Mouse (Mus musculus) thymus, postnatal 36 days (tissue): Measurements from ENCODE around the gene 4930595D18Rik.

Source experiments
- DNase-seq, 2 experiments: peaks; one replicate each; pipeline ENCODE4 v3.0.0; 2022; ENCODE audit warnings: mixed read lengths in 2 of 2

The 4930595D18Rik gene

DNA sequence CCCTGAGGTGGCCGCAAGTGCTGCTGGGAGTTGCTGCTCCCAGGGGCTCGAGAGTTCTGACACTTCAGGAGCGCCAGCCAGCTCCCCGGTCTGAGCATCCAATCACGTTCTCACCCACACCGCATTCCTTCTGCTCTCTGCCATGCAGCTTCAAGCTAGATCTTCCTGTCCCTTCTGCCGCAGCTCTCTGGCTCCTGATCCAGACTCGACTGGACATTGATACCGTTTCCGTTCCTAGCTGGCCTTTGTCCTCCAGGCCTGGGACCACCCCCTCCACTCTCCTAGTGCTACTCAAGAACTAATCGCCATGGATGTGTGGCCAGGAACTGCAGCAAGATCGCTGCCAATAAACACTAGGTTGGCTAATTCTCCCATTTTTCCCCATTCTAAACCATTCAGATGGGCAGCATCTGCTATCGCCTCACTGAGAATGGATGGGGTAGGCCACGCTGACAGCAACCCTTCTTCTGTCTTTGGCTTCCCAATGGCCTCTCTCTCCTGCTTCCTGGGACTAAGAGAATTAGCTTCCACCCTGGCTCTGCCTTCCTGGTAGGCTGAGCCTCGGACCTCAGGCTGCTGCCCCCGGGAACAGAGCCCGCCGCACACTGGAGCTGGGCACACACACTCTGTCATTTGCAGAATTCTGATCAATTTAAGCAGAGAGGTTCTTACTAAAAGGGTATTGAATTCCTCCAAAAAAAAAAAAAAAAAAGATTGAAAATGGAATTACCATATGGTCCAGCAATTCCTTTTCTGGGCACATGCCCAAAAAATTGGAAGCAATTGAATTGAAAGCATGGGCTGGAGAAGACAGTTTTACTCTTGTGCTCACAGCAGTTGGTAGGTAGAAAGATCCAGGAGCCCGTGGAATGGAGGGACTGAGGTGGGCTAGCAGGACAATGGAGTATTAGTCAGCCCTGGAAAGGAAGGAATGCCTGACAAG lies 49.2 kb downstream of the 4930595D18Rik start:
- no peak for DNase-seq

- no peak for DNase-seq
These were observed 50.1 kb downstream of the 4930595D18Rik start for GRCm38 (mm10) chr12:111134169-111134568.

DNA sequence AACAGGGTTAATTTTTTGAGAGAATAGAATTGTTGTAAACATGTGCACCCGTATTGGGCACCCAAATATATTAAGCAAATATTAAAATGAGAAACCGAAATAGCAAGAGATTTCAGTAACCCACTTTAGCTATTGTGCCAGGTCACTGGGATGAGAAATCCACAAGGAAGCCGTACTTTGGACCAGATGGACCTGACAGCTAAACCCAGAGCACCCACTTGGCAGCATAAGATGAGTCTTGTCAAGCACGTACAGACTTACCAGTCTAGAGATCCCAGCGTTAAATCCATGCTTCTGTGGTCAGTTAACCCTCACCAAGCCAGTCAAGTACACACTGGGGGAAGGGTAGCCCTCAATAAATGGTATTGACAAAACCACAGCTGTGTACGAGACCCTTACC lies 58.6 kb downstream of the 4930595D18Rik start:
- DNase-seq, result no peak

DNA sequence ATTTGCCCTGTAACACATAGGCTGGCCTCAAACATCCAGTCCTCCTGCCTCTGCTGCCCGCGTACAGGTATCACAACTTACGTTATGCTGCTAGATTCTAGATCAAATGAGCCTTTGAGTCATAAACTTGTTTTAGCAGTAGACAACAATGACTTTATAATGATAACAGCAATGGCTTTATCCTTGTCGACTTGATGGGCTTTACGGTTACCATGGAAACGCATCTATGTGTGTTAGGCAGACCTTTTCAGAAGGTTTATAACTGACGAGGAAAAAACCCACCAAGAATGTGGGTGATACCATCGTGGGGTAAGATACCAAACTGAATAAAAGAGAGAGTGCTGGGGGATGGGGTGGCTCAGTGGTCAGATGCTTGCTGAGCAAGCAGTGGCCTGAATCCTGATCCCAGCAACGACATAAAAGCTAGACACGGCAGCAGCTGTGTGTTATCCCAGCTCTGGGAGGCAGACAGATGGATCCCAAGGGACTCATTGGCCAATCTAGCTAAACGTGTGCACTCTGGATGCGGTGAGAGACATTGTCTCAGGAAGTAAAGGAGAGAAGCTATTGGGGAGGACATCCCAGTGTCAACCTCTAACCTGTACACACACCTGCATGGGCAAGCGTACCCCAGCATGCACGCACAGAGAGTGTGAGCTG lies 59.6 kb downstream of the 4930595D18Rik start:
- DNase-seq, result no peak

DNA sequence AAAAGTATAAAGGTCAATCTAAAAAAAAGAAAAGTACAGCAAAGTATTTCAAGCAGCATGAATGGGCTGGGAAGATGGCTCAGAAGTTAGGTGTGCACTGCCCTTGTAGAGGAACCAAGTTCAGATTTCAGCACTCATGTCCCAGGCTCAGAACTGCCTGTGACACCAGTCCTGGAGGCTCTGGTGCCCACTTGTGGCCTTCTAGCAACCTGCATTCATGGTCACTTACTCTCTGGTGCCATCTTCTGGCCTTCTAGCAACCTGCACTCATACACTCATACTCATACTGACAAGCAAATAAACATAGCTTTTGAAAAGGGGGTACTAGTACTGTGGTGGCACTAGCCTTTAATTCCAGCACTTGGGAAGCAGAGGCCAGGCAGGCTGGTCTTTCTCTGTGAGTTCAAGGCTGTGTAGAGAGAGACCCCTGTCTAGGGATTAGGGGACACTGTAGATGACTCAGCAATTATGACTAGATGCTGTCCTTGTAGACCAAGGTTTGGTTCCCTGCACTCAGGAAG lies 61.9 kb downstream of the 4930595D18Rik start:
- peak; percentile 25 to 27 for DNase-seq

- no peak for DNase-seq
These were observed 63.2 kb downstream of the 4930595D18Rik start for GRCm38 (mm10) chr12:111120976-111121645.

- DNase-seq, result no peak
These were observed 64.7 kb downstream of the 4930595D18Rik start for GRCm38 (mm10) chr12:111119506-111120085.

- DNase-seq, result no peak
These were observed 69.7 kb downstream of the 4930595D18Rik start for GRCm38 (mm10) chr12:111114593-111114992.

DNA sequence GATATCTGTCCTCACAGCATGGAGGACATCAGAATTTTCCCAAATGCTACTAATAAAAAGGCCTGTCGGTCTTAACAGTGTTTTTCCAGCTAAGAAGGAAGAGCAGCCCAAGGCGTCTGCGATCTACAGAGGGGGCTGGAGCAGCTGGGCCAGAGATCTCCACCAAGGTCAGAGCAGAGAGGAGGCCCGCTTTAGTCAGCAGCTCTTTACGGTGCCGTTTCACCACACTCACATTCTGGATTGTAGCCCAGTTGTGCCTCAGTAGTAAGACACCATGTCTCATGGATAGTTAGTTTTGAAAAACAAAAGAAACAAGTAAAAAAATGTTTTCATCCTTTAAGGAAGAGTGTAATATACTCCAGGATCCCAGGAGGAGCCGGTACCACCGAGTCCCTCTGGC lies 73.1 kb downstream of the 4930595D18Rik start:
- DNase-seq, result no peak
